Mouse (Mus musculus): ENCODE measurements at regions not wholly inside any gene's neighbourhood (a gene's known extent, or its start where the extent isn't known, plus 50 kb on each side); places are given as distances from the start of the nearest gene placed in this dataset.

DNA sequence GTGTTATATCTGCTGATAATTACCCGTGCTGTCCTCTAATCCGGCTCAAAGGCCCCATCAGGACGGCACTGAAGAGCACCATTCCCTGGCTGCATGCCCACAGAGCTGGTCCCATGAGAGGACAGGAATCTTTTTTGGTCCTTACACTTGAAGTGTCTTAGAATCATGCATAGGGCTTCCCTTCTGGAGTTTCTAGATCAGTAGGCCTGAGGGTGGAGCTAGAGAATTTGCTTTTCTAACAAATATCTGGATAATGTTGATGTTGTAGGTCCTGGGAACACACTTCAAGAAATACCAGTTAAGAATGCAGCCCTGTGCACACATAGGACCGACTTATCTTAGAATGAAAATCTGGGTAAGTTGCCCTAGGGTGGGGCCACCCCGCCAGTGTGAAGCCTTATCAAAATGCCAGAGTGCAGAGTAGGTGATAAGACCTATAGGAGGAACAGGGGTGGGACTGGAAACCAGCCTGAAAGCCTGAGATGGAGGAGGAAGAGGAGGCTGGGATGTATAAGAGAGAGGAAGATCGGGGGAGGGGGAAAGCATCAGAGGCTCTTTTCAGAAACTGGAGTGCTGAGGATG lies 111.2 kb downstream of the Bdh1 start:
- Histone ChIP-seq H3K9ac (replicated peaks; ENCODE audit: low read depth, low read length) (no peak overlapping the region), H3K4me1 (replicated peaks; ENCODE audit: control insufficient read depth, insufficient read depth, low read length) (peaks cover 12% of the 10 kb centered on the region; the same call in 1 of the 2 replicates), H3K9me3 (ENCODE audit: control insufficient read depth, low read length) (no peaks in the 10 kb centered on the region), H3K27ac (ENCODE audit: low read length) (no peak overlapping the region), H3K4me3 (replicated peaks; ENCODE audit: low read length) (no peak overlapping the region), H3K36me3 (ENCODE audit: control insufficient read depth, insufficient read depth) (no peaks in the 10 kb centered on the region), H3K27me3 (replicated peaks; ENCODE audit: control insufficient read depth, insufficient read depth, low read length) (no peaks in the 10 kb centered on the region), H3K4me2 (ENCODE audit: low read length) (no peak overlapping the region)
- no peak for ATAC-seq
- 66% methylated on average over 6 of the region's 6 CpGs for WGBS

DNA sequence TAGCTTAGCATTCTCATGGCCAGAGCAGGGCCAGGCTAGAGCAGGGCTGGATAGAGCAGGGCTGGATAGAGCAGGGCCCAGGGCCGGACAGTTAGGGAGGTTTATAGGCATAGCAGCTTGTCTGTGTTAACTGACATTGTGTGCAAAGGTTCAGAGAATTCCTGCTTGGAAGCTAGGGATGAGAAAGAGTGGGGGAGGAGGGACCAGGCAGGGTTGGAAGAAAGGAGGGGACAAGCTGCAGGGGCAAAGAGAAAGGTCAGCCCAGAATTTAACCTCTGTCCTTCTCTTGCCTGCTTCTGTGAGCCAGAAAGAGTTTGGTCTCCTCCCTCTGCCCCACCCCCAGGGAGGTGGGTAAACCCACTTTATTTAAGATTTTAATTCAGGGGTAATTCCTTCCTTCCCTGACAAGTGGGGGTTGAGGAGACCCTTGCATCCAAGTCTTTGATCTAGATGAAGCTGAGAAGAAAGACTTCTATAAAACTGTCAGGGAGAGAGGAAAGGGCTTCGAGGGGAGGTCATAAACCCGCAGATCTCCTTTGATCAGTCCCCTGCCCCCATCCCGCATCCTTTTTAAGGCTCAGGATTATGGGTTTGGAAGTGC lies 112.9 kb downstream of the Bdh1 start:
- Histone ChIP-seq H3K9me3 (ENCODE audit: control insufficient read depth, low read length) (no peaks in the 10 kb centered on the region), H3K4me2 (ENCODE audit: low read length) (no peak overlapping the region), H3K36me3 (ENCODE audit: control insufficient read depth, insufficient read depth) (no peaks in the 10 kb centered on the region), H3K9ac (replicated peaks; ENCODE audit: low read depth, low read length) (no peak overlapping the region), H3K4me1 (replicated peaks; ENCODE audit: control insufficient read depth, insufficient read depth, low read length) (no peaks in the 10 kb centered on the region), H3K4me3 (replicated peaks; ENCODE audit: low read length) (no peak overlapping the region), H3K27me3 (replicated peaks; ENCODE audit: control insufficient read depth, insufficient read depth, low read length) (no peaks in the 10 kb centered on the region), H3K27ac (ENCODE audit: low read length) (no peak overlapping the region)
- no peak for ATAC-seq
- WGBS = 8% methylated on average over 4 of the region's 4 CpGs

DNA sequence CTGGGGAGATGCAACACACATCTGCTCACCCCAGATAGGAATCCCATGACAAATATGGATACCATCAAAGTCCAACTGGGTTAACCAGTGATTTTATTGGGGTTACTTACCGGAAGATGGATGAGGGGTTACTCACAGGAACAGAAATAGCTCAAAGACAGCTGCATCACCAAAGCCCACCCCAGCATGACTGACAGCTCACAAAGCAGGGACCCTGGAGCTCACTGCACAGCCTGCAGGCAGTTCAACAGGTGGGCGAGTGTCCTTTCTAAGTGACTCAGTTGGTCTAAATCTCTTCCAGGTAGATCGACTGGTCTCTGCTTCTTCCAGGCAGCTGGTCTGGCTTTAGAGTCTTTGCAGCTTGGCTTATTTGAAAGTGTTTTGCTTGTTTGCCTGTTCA lies 114.2 kb downstream of the Bdh1 start:
- ATAC-seq = no peak
- WGBS = 89% methylated on average over 3 of the region's 3 CpGs

DNA sequence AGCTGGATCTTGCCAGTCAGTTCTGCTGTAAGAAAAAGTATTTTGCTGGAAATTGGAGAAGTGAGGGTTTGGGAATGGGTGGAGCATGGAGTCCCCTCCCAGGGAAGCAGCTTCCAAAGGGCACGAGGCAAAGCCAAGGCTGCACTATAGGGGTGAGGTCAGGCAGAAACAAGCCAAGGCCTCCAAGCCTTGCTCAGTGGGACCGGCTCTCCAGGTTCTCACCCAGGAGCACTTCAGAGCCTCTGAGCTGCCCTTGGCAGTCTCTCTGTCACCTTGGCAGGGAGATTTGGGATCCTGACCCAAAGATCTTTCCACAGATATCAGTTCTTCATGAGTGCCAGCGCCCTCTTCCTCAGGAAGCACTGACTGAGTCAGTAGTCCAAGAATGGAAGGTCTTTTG lies 116.5 kb downstream of the Bdh1 start:
- H3K27me3 ChIP-seq (replicated peaks; ENCODE audit: control insufficient read depth, insufficient read depth, low read length) = no peaks in the 10 kb centered on the region
- 66% methylated on average over 3 of the region's 3 CpGs for WGBS

More for the DNA sequence above, 114.2 kb downstream of the Bdh1 start:
- Histone ChIP-seq H3K4me2 (ENCODE audit: low read length) (no peak overlapping the region), H3K4me1 (replicated peaks; ENCODE audit: control insufficient read depth, insufficient read depth, low read length) (no peaks in the 10 kb centered on the region), H3K36me3 (ENCODE audit: control insufficient read depth, insufficient read depth) (no peaks in the 10 kb centered on the region), H3K9ac (replicated peaks; ENCODE audit: low read depth, low read length) (no peak overlapping the region), H3K27me3 (replicated peaks; ENCODE audit: control insufficient read depth, insufficient read depth, low read length) (no peaks in the 10 kb centered on the region), H3K9me3 (ENCODE audit: control insufficient read depth, low read length) (no peaks in the 10 kb centered on the region), H3K4me3 (replicated peaks; ENCODE audit: low read length) (no peak overlapping the region), H3K27ac (ENCODE audit: low read length) (no peak overlapping the region)

DNA sequence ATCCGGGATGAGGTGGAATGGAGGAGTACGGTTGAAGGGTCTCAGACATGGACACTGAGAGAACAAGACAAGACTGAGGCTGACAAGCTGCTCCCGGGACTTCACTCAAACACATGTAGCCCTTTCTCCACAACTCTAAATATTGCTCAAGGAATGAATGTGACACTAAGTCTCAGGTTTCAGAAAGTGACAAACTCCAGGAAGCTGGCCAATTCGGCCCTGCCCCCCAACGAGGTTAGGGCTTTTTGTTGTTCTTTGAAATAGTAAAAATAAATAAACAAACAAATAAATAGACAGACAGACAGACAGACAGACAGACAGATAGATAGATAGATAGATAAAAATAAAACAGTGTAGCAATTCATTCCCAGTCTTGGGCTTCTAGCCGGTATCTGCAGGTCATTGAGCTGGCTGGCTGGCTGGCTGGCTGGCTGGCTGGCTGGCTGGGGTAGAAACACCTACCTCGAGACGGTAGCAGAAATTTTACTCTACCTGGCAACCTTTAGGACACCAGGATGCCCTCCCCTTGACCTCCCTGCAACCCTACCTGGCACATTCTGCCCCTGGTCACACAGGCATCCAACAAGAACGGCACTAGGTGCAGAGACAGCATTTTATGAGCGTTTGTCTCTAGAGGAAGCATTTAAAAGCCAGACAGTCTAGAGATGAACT lies 119.6 kb upstream of the Dlg1 start:
- no peak overlapping the region for H3K4me2 ChIP-seq (ENCODE audit: low read length)
- no peak overlapping the region for H3K4me3 ChIP-seq (replicated peaks; ENCODE audit: low read length)
- 75% methylated on average over 10 of the region's 10 CpGs for WGBS

More for the DNA sequence above, 116.5 kb downstream of the Bdh1 start:
- Histone ChIP-seq H3K4me3 (replicated peaks; ENCODE audit: low read length) (no peak overlapping the region), H3K27ac (ENCODE audit: low read length) (no peak overlapping the region), H3K9me3 (ENCODE audit: control insufficient read depth, low read length) (no peaks in the 10 kb centered on the region), H3K36me3 (ENCODE audit: control insufficient read depth, insufficient read depth) (no peaks in the 10 kb centered on the region), H3K9ac (replicated peaks; ENCODE audit: low read depth, low read length) (no peak overlapping the region), H3K4me2 (ENCODE audit: low read length) (no peak overlapping the region), H3K4me1 (replicated peaks; ENCODE audit: control insufficient read depth, insufficient read depth, low read length) (no peaks in the 10 kb centered on the region)
- ATAC-seq = no peak

DNA sequence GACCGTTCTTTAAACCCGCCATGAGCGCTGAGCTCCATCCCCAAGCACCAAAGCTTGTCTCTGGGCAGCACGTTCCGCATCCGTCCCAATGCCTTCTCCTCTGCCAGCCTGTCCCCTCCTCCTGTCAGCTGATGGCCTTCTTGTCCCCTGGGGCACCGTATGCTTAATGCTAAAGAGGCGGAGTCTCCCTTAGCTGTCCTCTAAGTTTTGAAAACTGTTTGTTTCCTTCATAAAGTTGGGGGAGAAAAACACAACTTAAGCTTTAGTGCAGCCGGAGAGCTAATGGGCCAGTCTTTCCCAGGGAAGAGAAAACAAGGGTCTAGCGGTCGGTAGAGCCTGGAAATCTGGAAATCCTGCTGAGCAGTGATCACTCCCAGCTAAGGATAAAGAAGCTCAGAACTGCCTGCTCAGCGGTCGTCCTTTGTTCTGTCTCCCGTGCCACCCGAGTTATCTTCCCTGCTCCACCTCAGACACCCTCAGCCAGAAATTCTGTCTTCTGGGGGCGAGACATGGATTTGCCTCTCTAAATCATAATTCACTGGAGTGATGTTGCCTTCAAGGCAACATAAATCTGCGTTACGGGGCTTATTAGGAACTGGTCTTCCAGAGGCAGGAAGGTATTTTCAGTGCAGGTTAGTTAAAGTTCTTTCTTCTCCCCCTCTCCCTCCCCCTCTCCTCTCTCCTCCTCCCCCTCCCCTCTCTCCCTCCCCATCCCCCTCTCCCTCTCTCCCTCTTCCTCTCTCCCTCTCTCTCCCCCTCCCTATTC lies 117.0 kb upstream of the Dlg1 start:
- 2% methylated on average over 18 of the region's 18 CpGs for WGBS
- H3K36me3 ChIP-seq (ENCODE audit: control insufficient read depth, insufficient read depth) = no peaks in the 10 kb centered on the region
- ATAC-seq = peak; percentile 39

More for the DNA sequence above, 119.6 kb upstream of the Dlg1 start:
- no peak for ATAC-seq
- Histone ChIP-seq H3K36me3 (ENCODE audit: control insufficient read depth, insufficient read depth) (no peaks in the 10 kb centered on the region), H3K27ac (ENCODE audit: low read length) (no peak overlapping the region), H3K9ac (replicated peaks; ENCODE audit: low read depth, low read length) (no peak overlapping the region), H3K27me3 (replicated peaks; ENCODE audit: control insufficient read depth, insufficient read depth, low read length) (no peaks in the 10 kb centered on the region), H3K4me1 (replicated peaks; ENCODE audit: control insufficient read depth, insufficient read depth, low read length) (peaks cover 26% of the 10 kb centered on the region), H3K9me3 (ENCODE audit: control insufficient read depth, low read length) (no peaks in the 10 kb centered on the region)

DNA sequence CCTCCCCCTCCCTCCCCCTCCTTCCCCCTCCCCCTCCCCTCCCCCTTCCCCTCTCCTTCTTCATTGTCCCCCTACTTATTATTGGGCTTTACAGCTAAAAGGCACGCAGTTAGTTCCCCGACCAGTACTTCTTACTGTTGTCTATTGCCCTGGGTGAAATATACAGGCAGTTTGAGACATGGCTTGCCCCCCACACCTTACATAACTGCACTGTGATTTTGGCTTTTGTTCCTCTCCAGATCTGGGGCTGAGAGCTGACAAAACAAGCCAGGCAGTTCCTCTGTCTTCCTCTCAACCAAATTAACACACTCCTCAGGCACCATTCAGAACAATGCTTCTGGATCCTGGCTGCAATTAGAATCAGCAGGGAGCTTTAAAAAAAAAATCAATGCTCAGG lies 116.4 kb upstream of the Dlg1 start:
- no peaks in the 10 kb centered on the region for H3K27me3 ChIP-seq (replicated peaks; ENCODE audit: control insufficient read depth, insufficient read depth, low read length)
- peaks cover 26% of the 10 kb centered on the region for H3K4me1 ChIP-seq (replicated peaks; ENCODE audit: control insufficient read depth, insufficient read depth, low read length)
- H3K27ac ChIP-seq (ENCODE audit: low read length) = peak overlapping the region; percentile 64
- ATAC-seq = peak; percentile 80
- no peaks in the 10 kb centered on the region for H3K9me3 ChIP-seq (ENCODE audit: control insufficient read depth, low read length)
- no peak overlapping the region for H3K4me2 ChIP-seq (ENCODE audit: low read length)
- H3K4me3 ChIP-seq (replicated peaks; ENCODE audit: low read length) = no peak overlapping the region
- WGBS = 7% methylated on average over 2 of the region's 2 CpGs
- no peaks in the 10 kb centered on the region for H3K36me3 ChIP-seq (ENCODE audit: control insufficient read depth, insufficient read depth)
- H3K9ac ChIP-seq (replicated peaks; ENCODE audit: low read depth, low read length) = no peak overlapping the region

More for the DNA sequence above, 117.0 kb upstream of the Dlg1 start:
- no peaks in the 10 kb centered on the region for H3K9me3 ChIP-seq (ENCODE audit: control insufficient read depth, low read length)
- peak overlapping the region; percentile 76 for H3K27ac ChIP-seq (ENCODE audit: low read length)
- peaks cover 26% of the 10 kb centered on the region for H3K4me1 ChIP-seq (replicated peaks; ENCODE audit: control insufficient read depth, insufficient read depth, low read length)
- H3K4me2 ChIP-seq (ENCODE audit: low read length) = peak overlapping the region; percentile 45
- peak overlapping the region; percentile 47 for H3K9ac ChIP-seq (replicated peaks; ENCODE audit: low read depth, low read length)
- no peak overlapping the region; the same call in none of the 2 replicates for H3K4me3 ChIP-seq (replicated peaks; ENCODE audit: low read length)
- H3K27me3 ChIP-seq (replicated peaks; ENCODE audit: control insufficient read depth, insufficient read depth, low read length) = no peaks in the 10 kb centered on the region

DNA sequence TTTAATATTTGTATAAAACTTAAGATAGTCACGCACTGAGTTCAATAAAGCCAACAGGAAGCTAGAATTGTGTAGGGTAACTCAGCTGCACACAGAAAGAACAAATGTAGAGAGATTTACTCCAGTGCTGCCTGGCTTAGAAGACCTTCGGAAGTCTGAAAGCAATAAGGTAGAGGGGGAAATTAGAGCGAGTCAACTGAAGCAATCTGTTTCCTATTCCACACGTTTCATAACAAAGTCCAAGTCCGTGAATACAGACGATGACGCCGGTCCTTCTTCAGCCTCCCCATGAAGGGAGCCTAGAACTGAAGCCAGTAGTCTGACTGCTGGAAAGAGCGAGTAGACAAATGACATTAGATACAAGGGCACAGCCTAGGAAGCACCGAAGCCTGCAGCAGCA lies 115.9 kb upstream of the Dlg1 start:
- no peak for ATAC-seq
- Histone ChIP-seq H3K9me3 (ENCODE audit: control insufficient read depth, low read length) (no peaks in the 10 kb centered on the region), H3K9ac (replicated peaks; ENCODE audit: low read depth, low read length) (no peak overlapping the region), H3K36me3 (ENCODE audit: control insufficient read depth, insufficient read depth) (no peaks in the 10 kb centered on the region), H3K27ac (ENCODE audit: low read length) (peak overlapping the region; percentile 64; the same call in 1 of the 2 replicates), H3K27me3 (replicated peaks; ENCODE audit: control insufficient read depth, insufficient read depth, low read length) (no peaks in the 10 kb centered on the region), H3K4me2 (ENCODE audit: low read length) (no peak overlapping the region), H3K4me3 (replicated peaks; ENCODE audit: low read length) (no peak overlapping the region), H3K4me1 (replicated peaks; ENCODE audit: control insufficient read depth, insufficient read depth, low read length) (peaks cover 28% of the 10 kb centered on the region)
- WGBS = 12% methylated on average over 10 of the region's 10 CpGs

DNA sequence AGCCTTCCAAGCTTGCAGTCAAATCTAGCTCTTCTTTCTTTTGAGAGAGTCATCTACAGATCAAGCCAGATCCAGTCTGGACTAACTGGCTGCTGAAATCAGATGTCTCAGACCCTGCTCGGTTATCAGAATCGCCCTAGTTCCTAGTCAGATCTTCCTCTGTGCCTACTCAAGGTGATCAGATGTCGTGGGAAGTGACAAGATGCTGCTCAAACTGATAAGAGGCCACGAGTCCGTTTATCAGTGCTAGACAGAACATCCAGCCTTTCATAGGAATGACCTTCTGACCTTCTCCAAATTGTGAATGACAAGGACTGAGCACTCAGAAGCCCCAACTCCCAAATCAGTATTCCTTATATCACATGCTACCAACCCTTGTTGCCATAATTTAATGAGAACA lies 113.3 kb upstream of the Dlg1 start:
- H3K4me3 ChIP-seq (replicated peaks; ENCODE audit: low read length) = no peak overlapping the region
- no peaks in the 10 kb centered on the region for H3K36me3 ChIP-seq (ENCODE audit: control insufficient read depth, insufficient read depth)
- H3K4me1 ChIP-seq (replicated peaks; ENCODE audit: control insufficient read depth, insufficient read depth, low read length) = peaks cover 28% of the 10 kb centered on the region
- H3K9me3 ChIP-seq (ENCODE audit: control insufficient read depth, low read length) = no peaks in the 10 kb centered on the region
- H3K27ac ChIP-seq (ENCODE audit: low read length) = no peak overlapping the region
- H3K4me2 ChIP-seq (ENCODE audit: low read length) = no peak overlapping the region
- ATAC-seq = no peak
- H3K27me3 ChIP-seq (replicated peaks; ENCODE audit: control insufficient read depth, insufficient read depth, low read length) = no peaks in the 10 kb centered on the region
- WGBS = 88% methylated on average over 5 of the region's 5 CpGs
- H3K9ac ChIP-seq (replicated peaks; ENCODE audit: low read depth, low read length) = no peak overlapping the region

Data from forebrain, embryonic 16.5 days (tissue).